Mouse (Mus musculus): ENCODE data around the gene Zfp36l3. TPM values are rescaled to one million over a fixed set of nuclear protein-coding genes. Genes with fewer than 3 reads are reported as not detected.
"Not testable (repeated sequence)": the region's sequence is repeated elsewhere in the genome, so short reads cannot be mapped to it uniquely, and the experiment has no call there.

Gene Zfp36l3
- total RNA-seq (2021): not detected

- no peak for DNase-seq
- intact Hi-C loops (cut with DNase I): no loop called here
Measured at GRCm38 (mm10) chrX:53776276-53776675, at the start of gene Zfp36l3. TSS of gene Zfp36l3 (minus strand) at chrX:53776394.

DNA sequence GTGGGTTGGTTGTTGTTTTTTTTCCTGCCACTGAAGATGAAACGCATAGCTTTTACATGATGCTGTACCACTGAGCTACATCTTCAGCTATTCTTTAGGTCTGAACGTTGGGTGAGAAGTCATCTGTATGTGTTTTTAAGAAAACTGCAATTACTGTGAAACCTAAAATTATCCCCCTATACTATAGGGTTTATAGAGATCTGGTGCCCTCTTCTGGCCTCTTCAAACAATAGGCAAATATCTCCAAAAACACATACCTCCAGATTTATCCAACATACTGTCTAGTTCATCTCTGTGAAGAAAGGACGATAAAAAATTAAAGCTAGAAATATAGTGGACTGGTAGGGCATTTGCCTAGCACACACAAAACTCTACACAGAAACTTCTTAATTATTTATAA is 22.9 kb upstream of the Zfp36l3 start:
- intact Hi-C loops (cut with DNase I): no loop called here
- no peak for DNase-seq

GRCm38 (mm10) chrX:53797519-53797918 is 21.3 kb upstream of the Zfp36l3 start, which contains the start of gene Xlr:
TSS of gene Xlr (minus strand) at chrX:53797706.
- intact Hi-C loops (cut with DNase I); DNase-seq: not testable (repeated sequence)

DNA sequence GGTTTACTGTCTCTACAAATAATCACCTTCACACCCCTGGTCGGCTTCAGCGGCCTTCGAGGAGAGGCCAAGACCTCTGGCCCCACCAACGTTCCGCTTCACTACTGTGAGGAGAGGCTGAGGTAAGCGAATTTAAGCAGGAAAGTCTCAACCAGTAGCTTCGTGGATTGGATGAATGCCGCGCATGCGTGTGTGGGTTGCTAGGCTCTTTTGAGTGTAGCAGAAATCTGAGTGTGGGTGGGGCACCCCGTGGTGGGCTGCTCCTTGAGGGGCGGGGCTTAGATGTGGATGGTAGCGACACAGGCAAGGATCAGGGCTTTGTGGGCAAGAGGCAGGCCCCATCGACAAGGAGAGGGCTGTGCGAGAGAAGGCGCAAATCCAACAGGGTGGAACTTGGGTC is 18.5 kb downstream of the Zfp36l3 start, which contains the start of gene 1700013H16Rik:
TSS of gene 1700013H16Rik (minus strand) at position 96 of the 400 bp plus-strand sequence.
- no peak for DNase-seq
- intact Hi-C loops (cut with DNase I): no loop called here

DNA sequence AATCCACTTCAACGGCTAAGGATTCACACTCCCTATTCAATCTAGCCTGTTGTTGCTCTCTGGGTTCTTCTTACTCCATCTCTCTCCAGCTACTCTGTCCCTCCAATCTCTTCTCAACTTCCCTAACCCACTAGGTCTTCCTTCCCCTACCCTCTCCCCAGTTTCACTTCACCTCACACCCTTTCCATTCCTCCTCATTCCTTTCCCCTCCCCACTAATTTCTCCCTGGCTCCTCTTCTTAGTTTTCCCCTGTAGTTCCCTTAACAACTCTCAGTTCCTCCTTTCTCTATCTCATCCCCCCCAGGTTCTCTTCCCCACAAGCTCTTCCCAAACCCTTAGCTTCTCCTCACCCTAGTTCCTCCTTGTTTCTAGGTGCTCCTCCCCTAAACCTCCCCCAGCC is 23.3 kb downstream of the Zfp36l3 start:
- DNase-seq: no peak
- intact Hi-C loops (cut with DNase I): no loop called here

- DNase-seq: no peak
- intact Hi-C loops (cut with DNase I): no loop called here
Measured at GRCm38 (mm10) chrX:53728967-53729366, 47.2 kb downstream of the Zfp36l3 start.

DNA sequence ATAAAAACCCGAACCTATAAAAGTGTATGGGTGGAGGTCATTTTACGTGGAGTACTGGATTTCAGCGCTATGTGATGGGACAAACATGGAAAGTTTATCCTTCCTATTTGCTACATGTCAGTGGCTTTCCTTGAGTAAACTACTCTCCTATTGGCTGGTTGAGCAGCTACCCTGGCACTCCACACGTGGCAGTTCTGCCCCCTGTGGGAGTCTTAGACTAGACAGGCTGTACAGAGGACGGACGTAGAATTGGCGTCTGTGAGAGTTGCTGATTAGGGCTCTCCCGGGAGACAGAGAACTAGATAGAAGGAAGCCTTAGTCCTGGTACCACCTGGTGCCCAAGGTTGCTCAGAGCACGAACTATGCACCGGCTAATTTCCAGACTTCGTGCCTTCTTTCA is 51.6 kb downstream of the Zfp36l3 start, which contains the start of gene 4930502E18Rik:
TSS of gene 4930502E18Rik (plus strand) at position 231 of the 400 bp plus-strand sequence.
- no peak for DNase-seq
- intact Hi-C loops (cut with DNase I): no loop called here

Other genes with a start within 250 kb of the Zfp36l3 start
- 10 to 100 TPM; 19.6 to 22.3 TPM for gene Rtl8c, start 168.4 kb downstream of the Zfp36l3 start, total RNA-seq (2021)
- gene Gm14597, start 167.4 kb downstream of the Zfp36l3 start, total RNA-seq (2021): not detected
- 100 to 1,000 TPM; 138 to 140 TPM for gene Rtl8a, start 132.7 kb downstream of the Zfp36l3 start, total RNA-seq (2021)
- gene Rtl8b, start 106.0 kb downstream of the Zfp36l3 start, total RNA-seq (2021): 10 to 100 TPM; 82.1 to 97.6 TPM
- not detected for gene 4930502E18Rik, start 51.6 kb downstream of the Zfp36l3 start, total RNA-seq (2021)
- not detected for gene 1700013H16Rik, start 18.6 kb downstream of the Zfp36l3 start, total RNA-seq (2021)
- 1 to 10 TPM; 1.4 to 2.0 TPM for gene Xlr, start 21.3 kb upstream of the Zfp36l3 start, total RNA-seq (2021)

All from heart, postnatal 36 days (tissue).